Mouse (Mus musculus) hindbrain, postnatal 0 days (tissue): ENCODE measurements around the gene Hoxb4. TPM values are rescaled to one million over a fixed set of nuclear protein-coding genes. Genes with fewer than 3 reads are reported as not detected.

Experiments used
- ATAC-seq: fragments of 200-750 bp; cut with Nextera tagmentation; 2 replicates; pipeline ENCODE4 v1.8.0; 2017; ENCODE audit warnings: mild to moderate bottlenecking, moderate TSS enrichment, moderate library complexity
- DNase-seq: peaks from one replicate; pipeline ENCODE4 v3.0.0-alpha.2; 2015; ENCODE audit warnings: low spot score
- H3K27ac ChIP-seq: fragments of 300-500 bp; sonication (generic); 2 replicates; pipeline ENCODE4 v1.5.1; 2014; ENCODE audit warnings: mild to moderate bottlenecking
- H3K27me3 ChIP-seq: fragments of 300-500 bp; sonication (generic); 2 replicates; pipeline ENCODE4 v1.6.1; 2014; ENCODE audit warnings: low read length, mixed read lengths; ENCODE audit not compliant: insufficient read depth
- H3K36me3 ChIP-seq: fragments of 300-500 bp; sonication (generic); 2 replicates; pipeline ENCODE4 v1.6.1; 2014; ENCODE audit warnings: low read length, mixed read lengths; ENCODE audit not compliant: insufficient read depth
- H3K4me1 ChIP-seq: fragments of 300-500 bp; sonication (generic); 2 replicates; pipeline ENCODE4 v1.6.1; 2014; ENCODE audit warnings: antibody characterized with exemption, low read length, mixed read lengths; ENCODE audit not compliant: insufficient read depth
- H3K4me2 ChIP-seq: fragments of 300-500 bp; sonication (generic); 2 replicates; pipeline ENCODE4 v1.6.1; 2014; ENCODE audit warnings: low read depth, mild to moderate bottlenecking, low read length, moderate library complexity, mixed read lengths
- H3K4me3 ChIP-seq: fragments of 300-500 bp; sonication (generic); 2 replicates; pipeline ENCODE4 v1.5.1; 2014; ENCODE audit warnings: low read length
- H3K9ac ChIP-seq: fragments of 300-500 bp; sonication (generic); replicated peaks from 2 replicates; pipeline ENCODE4 v1.6.1; 2014; ENCODE audit warnings: mild to moderate bottlenecking, low read length, moderate library complexity, mixed read lengths
- H3K9me3 ChIP-seq: fragments of 300-500 bp; sonication (generic); 2 replicates; pipeline ENCODE4 v1.6.1; 2016; ENCODE audit warnings: low read length, mixed read lengths
- CTCF ChIP-seq: IDR thresholded peaks from 2 replicates; pipeline ENCODE4 v1.5.1; 2016; ENCODE audit warnings: antibody characterized with exemption, control low read depth, low read depth
- WGBS: fragments of 180-500 bp; shearing (Covaris S2); extraction: QIAGEN DNeasy Blood & Tissue Kit; methylation state at CpG from one replicate; pipeline ENCODE4 v1.1.7; 2014; 5-methylcytosine and 5-hydroxymethylcytosine counted together
- polyA plus RNA-seq: library from polyadenylated mRNA; unstranded; fragments of >200 nt; fragmentation: Nextera tagmentation; extraction: Ambion mirVana; gene quantifications from 2 replicates; pipeline ENCODE4 v1.2.1, GENCODE M21; 2015
- total RNA-seq: library from RNA; depleted of rRNA; stranded (reverse); fragments of >200 nt; gene quantifications from 2 replicates; pipeline ENCODE4 v1.2.3, GENCODE M21; 2014

Hoxb4 gene
- total and polyA plus RNA-seq, 2 experiments from 2014 or later = 2.4 to 8.6 TPM

DNA sequence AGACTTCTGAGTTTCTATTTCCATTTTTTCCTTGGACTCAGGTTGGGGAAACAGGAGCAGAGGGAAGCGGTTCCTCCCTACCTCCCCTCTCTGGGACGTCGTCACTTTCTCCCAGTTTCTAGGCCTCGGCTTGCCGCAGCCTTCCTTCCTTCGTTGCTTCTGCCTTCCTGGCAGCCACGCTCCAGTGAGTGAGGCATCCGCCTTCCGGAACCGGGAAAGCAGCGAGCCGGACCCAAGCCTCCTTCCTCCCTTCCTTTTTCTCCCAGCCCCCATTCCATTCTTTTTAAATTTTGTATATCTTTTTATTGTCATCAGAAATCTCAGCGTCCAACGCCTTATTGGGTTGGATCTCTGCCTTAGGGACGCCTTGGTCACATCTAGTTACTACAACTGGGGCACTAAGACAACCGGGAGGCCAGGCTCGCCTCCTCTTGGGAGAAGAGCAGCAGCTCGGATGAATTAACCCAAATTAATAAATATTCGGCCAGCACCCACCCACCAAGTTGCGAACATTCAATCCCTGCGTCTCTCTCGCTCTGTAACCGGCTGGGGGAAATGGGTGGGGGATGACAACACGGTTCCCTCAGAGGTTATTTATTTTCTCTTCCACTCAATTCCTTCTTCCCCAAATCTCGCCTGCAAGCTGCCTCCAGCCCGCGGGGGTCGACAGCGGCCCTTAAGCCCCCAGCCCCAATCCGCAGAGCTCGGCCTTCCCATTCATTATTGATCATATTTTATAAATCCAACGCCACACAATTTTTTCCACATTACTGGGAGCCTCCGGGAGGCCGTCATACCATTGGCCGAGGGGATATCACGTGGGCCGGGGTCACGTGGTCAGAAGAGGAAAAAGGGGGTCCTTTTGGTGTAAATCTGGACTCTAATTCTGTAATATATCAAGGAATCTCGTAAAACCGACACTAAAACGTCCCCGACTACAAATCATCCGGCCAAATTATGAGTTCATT is 32.0 kb upstream of the Hoxb4 start, which contains the start of gene Hoxb7:
Hoxb7 (plus strand) TSS at position 853 of the 968 bp plus-strand sequence.
- WGBS = 2% methylated on average over 43 of the region's 43 CpGs
- Histone ChIP-seq H3K4me1 (no peaks in the 10 kb centered on the region), H3K27ac (no peak within 1 kb of the TSS), H3K9me3 (no peaks in the 10 kb centered on the region), H3K4me2 (peak within 1 kb of the TSS; percentile 38), H3K4me3 (peak within 1 kb of the TSS; percentile 24), H3K27me3 (peaks cover 88% of the 10 kb centered on the region), H3K36me3 (no peaks in the 10 kb centered on the region), H3K9ac (no peak within 1 kb of the TSS)
- ATAC-seq (no peak), DNase-seq (no peak)
- TF ChIP-seq CTCF = no peak

DNA sequence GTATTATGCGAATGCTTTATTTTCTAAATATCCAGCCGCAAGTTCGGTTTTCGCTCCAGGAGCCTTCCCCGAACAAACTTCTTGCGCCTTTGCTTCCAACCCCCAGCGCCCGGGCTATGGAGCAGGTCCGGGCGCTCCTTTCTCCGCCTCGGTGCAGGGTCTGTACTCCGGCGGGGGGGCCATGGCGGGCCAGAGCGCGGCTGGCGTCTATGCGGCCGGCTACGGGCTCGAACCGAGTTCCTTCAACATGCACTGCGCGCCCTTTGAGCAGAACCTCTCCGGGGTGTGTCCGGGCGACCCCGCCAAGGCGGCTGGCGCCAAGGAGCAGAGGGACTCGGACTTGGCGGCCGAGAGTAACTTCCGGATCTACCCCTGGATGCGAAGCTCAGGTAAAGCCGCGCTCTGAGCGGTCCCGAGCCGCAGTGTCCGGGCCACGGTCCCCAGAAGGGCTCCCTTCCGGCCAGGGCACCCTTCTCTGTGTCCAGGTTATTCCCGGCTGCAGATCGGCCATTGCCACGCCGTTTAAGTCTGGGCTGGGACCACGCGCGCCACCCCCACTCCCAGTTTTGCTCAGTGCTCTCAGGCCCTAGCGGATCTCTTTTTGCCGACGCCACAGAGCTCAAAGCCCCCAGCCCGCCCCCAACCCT is 31.2 kb upstream of the Hoxb4 start:
- H3K36me3 ChIP-seq = no peaks in the 10 kb centered on the region
- peak overlapping the region; percentile 24 for H3K4me3 ChIP-seq
- H3K4me1 ChIP-seq = no peaks in the 10 kb centered on the region
- no peak overlapping the region for H3K27ac ChIP-seq
- H3K4me2 ChIP-seq = peak overlapping the region; percentile 38
- DNase-seq (no peak), ATAC-seq (no peak)
- no peak overlapping the region for H3K9ac ChIP-seq
- WGBS = 1% methylated on average over 55 of the region's 55 CpGs
- peaks cover 87% of the 10 kb centered on the region for H3K27me3 ChIP-seq
- TF ChIP-seq CTCF = no peak
- no peaks in the 10 kb centered on the region for H3K9me3 ChIP-seq

DNA sequence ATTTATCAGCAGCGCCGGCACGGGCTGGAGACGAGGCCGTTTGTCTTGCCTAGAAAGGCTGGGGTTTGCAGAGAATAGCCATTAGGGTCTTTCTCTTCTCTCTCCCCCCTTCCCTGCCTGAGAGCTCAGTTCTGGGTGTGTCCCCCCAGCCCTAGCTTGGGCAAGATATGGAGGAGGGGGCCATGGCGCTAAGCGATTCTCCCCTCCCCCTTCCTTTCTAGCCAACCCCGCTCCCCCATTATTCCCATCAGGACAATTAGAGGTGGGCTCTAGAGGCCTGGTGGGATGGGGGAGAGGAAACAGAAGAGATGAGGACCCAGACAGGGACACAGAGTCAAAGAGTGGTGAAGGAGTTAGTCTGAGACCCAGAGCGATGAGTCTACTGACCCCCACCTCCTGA is 30.7 kb upstream of the Hoxb4 start:
- ATAC-seq (no peak), DNase-seq (no peak)
- Histone ChIP-seq H3K36me3 (no peaks in the 10 kb centered on the region), H3K4me2 (peak overlapping the region; percentile 38), H3K9me3 (no peaks in the 10 kb centered on the region), H3K9ac (no peak overlapping the region), H3K4me3 (peak overlapping the region; percentile 24; the same call in 1 of the 2 replicates), H3K4me1 (no peaks in the 10 kb centered on the region), H3K27ac (no peak overlapping the region), H3K27me3 (peaks cover 88% of the 10 kb centered on the region)
- no peak for TF ChIP-seq CTCF
- WGBS = under 1% methylated on average over 9 of the region's 9 CpGs

DNA sequence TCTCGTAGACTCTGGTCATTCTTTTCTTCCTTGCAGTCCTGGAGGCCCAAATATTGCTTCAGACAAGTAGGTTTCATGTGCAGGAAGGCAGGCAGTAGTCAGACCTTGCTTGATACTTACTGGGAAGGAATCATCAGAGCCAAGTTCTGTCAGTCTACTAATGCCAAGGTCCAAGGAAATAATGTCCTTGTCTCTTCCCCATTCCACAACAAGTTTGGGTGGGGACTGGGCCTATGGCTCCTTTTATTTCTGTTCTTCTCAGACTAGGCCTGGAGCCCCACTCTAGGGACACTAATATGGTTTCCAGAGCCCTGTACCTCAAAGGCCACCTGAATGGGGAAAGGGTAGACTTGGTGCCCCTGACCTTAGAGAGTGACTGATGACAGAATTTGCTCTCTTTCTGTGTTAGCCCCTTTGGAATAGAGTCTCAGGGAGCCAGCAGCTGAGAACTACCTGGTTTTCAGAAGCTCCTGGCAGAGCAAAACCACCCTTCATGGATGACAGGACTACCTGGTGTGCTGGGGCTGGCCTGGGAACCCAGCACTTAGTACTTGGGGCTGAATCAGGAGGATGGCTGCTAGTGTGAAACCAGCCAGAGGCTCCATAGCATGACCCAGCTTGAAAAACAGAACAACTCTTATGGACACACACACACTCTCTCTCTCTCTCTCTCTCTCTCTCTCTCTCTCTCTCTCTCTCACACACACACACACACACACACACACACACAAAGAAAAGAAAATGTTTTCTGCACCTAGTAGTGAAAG is 29.4 kb upstream of the Hoxb4 start:
- Histone ChIP-seq H3K27me3 (peaks cover 86% of the 10 kb centered on the region), H3K4me2 (no peak overlapping the region), H3K36me3 (no peaks in the 10 kb centered on the region), H3K4me3 (no peak overlapping the region), H3K9ac (no peak overlapping the region), H3K4me1 (no peaks in the 10 kb centered on the region), H3K27ac (no peak overlapping the region), H3K9me3 (no peaks in the 10 kb centered on the region)
- WGBS = 13% methylated on average over 1 of the region's 1 CpGs
- no peak for TF ChIP-seq CTCF
- ATAC-seq (no peak), DNase-seq (no peak)

DNA sequence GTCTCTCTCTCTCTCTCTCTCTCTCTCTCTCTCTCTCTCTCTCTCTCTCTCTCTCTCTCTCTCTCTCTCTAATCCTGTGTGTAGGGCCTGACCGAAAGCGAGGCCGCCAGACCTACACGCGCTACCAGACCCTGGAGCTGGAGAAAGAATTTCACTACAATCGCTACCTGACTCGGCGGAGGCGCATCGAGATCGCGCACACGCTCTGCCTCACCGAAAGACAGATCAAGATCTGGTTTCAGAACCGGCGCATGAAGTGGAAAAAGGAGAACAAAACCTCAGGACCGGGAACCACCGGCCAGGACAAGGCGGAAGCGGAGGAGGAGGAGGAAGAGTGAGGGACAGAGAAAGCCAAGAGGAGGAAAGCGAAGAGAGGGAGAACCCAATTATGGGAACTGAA is 28.8 kb upstream of the Hoxb4 start:
- no peaks in the 10 kb centered on the region for H3K36me3 ChIP-seq
- 9% methylated on average over 21 of the region's 21 CpGs for WGBS
- H3K4me3 ChIP-seq = no peak overlapping the region
- ATAC-seq = no peak
- no peak for TF ChIP-seq CTCF
- no peak overlapping the region for H3K9ac ChIP-seq
- no peak for DNase-seq
- no peaks in the 10 kb centered on the region for H3K9me3 ChIP-seq
- H3K4me2 ChIP-seq = no peak overlapping the region
- peaks cover 84% of the 10 kb centered on the region for H3K27me3 ChIP-seq
- H3K4me1 ChIP-seq = no peaks in the 10 kb centered on the region
- H3K27ac ChIP-seq = no peak overlapping the region

DNA sequence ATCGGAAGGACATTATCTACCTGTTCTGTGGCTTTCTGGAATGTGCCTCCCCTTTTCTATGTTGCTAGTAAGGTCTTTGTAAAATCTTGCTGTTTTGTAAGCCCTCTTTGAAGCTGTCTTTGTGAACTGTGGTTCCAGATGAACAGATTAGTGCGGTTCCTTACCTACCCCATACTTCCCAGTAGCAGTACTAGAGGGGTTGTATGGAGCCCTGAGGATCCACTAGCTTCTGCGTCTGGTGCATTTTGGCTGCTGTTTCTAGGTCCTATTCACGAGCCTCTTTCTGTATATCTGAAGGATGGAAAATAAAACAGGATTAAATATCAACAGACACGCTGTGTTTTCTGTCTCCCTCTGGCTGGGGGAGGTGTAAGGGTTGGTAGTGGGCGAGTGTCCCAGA is 28.2 kb upstream of the Hoxb4 start:
- Histone ChIP-seq H3K4me3 (no peak overlapping the region), H3K36me3 (no peaks in the 10 kb centered on the region)

More for the DNA sequence above, 28.2 kb upstream of the Hoxb4 start:
- Histone ChIP-seq H3K4me2 (no peak overlapping the region), H3K27me3 (peaks cover 85% of the 10 kb centered on the region), H3K9me3 (no peaks in the 10 kb centered on the region), H3K9ac (no peak overlapping the region), H3K4me1 (no peaks in the 10 kb centered on the region), H3K27ac (no peak overlapping the region)
- 8% methylated on average over 6 of the region's 6 CpGs for WGBS
- no peak for ATAC-seq
- DNase-seq = no peak
- no peak for TF ChIP-seq CTCF
